Mouse (Mus musculus): ENCODE measurements around the gene Sim1.

The Sim1 gene

GRCm38 (mm10) chr10:50901601-50902475 is 7.3 kb downstream of the Sim1 start:
- DNase-seq (ENCODE audit: low spot score) = no peak

GRCm38 (mm10) chr10:50902741-50903715 is 8.5 kb downstream of the Sim1 start:
- no peak for DNase-seq (ENCODE audit: low spot score)

GRCm38 (mm10) chr10:50903846-50904763 is 9.6 kb downstream of the Sim1 start:
- DNase-seq (ENCODE audit: low spot score) = no peak

GRCm38 (mm10) chr10:50904764-50905701 is 10.5 kb downstream of the Sim1 start:
- no peak for DNase-seq (ENCODE audit: low spot score)

- no peak for DNase-seq (ENCODE audit: low spot score)
Measured at GRCm38 (mm10) chr10:50910400-50910799, 15.8 kb downstream of the Sim1 start.

GRCm38 (mm10) chr10:50910861-50911410 is 16.4 kb downstream of the Sim1 start:
- no peak for DNase-seq (ENCODE audit: low spot score)

- DNase-seq (ENCODE audit: low spot score) = no peak
Measured at GRCm38 (mm10) chr10:50915607-50916006, 21.1 kb downstream of the Sim1 start.

GRCm38 (mm10) chr10:50929281-50929680 is 34.7 kb downstream of the Sim1 start:
- no peak for DNase-seq (ENCODE audit: low spot score)

- no peak for DNase-seq (ENCODE audit: low spot score)
Measured at GRCm38 (mm10) chr10:50935673-50936072, 41.1 kb downstream of the Sim1 start.

- no peak for DNase-seq (ENCODE audit: low spot score)
Measured at GRCm38 (mm10) chr10:50973625-50974024, 79.1 kb downstream of the Sim1 start.

- DNase-seq (ENCODE audit: low spot score) = no peak
Measured at GRCm38 (mm10) chr10:50981849-50982248, 87.3 kb downstream of the Sim1 start.

- no peak for DNase-seq (ENCODE audit: low spot score)
Measured at GRCm38 (mm10) chr10:50983620-50984019, 89.1 kb downstream of the Sim1 start.

- DNase-seq (ENCODE audit: low spot score) = no peak
Measured at GRCm38 (mm10) chr10:51007798-51008197, 113.2 kb downstream of the Sim1 start.

GRCm38 (mm10) chr10:51011391-51012150 is 117.0 kb downstream of the Sim1 start:
- DNase-seq (ENCODE audit: low spot score) = no peak

GRCm38 (mm10) chr10:51014901-51015300 is 120.3 kb downstream of the Sim1 start:
- no peak for DNase-seq (ENCODE audit: low spot score)

- DNase-seq (ENCODE audit: low spot score) = no peak
Measured at GRCm38 (mm10) chr10:51015362-51015761, 120.8 kb downstream of the Sim1 start.

- DNase-seq (ENCODE audit: low spot score) = no peak
Measured at GRCm38 (mm10) chr10:51023308-51024279, 129.0 kb downstream of the Sim1 start.

Measured in lung, postnatal 25 days (tissue).